Mouse (Mus musculus) induced T-regulatory cell, adult 2 months (primary cell): Measurements from ENCODE around the gene Ttl.

Experiments
- DNase-seq: peaks from one replicate; pipeline ENCODE4 v3.0.0-alpha.2; 2012; ENCODE audit warnings: low read depth

Gene Ttl

DNA sequence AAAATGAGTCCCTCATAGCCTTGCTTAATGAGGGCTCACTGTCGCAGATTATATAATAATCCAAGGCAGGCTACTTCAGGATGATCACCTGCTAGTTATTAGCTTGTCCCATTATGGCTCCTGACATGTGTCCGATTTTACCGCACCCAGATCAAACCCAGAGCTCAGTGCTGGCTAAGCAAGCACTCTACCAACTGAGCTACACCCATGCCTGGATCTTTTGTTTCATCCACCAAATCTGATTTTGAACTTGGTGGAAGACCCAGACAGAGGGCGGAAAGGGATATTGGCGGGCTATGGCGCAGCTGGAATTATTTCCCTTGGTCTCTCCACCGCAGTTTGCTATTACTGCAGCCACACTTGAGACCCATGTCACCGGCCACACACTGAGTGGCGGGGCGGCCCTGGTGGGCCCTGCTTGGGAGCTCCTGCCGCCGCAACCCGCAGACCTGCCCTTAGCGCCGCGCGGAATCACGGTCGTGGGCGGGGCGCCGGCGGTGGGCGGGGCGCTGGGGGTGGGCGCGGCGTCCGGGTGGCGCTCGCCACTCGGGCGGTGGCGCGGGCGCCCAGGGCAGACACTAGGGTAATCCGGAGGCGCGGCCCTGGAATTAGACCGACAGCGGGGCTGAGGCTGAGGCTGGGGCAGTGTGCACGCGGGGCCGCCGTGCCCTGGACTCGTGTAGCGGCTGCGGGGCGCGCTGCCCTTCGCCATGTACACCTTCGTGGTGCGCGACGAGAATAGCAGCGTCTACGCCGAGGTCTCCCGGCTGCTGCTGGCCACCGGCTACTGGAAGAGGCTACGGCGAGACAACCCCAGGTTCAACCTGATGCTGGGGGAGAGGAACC, at the start of gene Ttl:
TSS of gene Ttl (plus strand) at position 506 of the 846 bp plus-strand sequence.
- DNase-seq: peak; percentile 87

DNA sequence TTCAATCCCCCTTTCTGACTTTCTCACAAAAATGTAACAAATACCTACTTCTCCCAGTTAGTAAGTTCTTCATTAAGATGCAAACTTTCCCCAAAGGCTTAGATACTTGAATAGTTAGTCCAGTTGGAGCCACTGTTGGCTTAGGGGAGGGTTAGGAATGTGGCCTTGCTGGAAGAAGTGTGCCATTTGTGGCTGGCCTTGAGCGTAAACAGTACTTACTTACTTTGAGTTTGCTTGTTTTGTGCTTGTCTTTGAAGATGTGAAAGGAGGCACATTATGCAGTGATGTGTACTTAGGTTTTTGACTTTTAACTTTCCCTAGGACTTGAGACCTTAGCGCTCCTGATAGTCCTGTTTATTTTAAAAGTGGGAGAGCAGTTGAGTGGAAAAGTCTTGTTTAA, 45.6 kb upstream of the Ttl start:
- no peak for DNase-seq

DNA sequence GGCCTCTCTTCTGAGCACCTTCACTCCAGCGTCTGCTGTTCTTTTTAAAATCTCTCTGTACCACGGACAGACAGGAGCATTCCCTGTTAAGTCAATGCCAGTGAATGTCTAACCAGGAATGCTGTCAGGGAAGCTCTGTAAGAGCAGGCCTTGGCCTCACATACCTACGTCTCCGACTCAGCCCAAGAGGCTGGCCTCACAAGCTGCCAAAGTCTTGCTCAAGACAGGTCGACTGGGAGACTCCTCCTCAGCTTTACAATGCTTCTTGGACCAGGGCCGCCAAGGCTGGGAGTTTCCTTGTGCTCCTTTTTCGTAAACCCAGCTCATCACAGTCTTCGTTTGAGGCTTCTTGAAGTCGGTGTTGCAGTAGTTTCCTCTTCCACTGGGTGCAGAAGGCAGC, 40.9 kb upstream of the Ttl start:
- no peak for DNase-seq

DNA sequence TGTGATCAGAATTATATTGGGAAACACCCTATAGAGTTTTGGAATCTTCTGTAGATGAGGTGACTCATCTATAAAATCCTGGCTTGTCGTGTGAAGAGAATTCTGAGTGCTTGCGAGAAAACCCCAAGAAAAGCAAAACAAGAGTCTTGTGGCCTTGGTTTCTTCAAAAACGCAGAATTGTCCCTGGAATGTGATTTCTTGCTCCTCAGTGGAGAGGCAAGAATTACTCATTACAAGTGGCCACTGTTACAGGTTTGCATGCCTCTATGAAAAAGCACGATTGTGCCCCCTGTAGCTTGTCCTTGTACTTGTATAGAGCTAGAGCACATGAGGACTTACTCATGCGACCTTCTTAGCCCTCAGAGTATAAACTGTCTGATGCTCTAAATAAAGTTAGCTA, 30.4 kb upstream of the Ttl start:
- no peak for DNase-seq

DNA sequence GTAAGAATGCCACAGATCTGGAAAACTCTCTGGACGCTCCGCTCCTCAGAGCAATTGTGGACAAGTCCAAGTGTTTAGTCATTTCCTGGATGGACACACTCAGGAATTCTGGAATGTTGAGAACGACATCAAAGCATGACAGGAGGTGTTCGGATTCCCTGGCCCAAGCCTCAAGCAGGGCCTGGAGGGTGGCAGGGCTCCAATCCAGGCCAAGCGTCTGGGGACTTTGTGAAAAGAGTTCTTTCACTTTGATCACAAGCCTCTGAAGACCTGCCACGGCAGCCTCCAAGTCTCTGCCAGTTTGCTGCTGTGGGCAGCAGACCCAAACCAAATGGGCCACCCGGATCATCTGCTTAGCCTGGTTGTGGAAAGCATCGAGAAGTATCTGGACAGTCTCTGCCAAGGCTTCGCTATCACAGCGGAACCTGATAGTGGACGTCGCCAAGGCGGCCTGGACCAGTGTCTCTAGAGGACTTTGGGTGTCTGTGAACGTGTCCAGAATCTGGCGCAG, 27.3 kb upstream of the Ttl start:
- no peak for DNase-seq

DNA sequence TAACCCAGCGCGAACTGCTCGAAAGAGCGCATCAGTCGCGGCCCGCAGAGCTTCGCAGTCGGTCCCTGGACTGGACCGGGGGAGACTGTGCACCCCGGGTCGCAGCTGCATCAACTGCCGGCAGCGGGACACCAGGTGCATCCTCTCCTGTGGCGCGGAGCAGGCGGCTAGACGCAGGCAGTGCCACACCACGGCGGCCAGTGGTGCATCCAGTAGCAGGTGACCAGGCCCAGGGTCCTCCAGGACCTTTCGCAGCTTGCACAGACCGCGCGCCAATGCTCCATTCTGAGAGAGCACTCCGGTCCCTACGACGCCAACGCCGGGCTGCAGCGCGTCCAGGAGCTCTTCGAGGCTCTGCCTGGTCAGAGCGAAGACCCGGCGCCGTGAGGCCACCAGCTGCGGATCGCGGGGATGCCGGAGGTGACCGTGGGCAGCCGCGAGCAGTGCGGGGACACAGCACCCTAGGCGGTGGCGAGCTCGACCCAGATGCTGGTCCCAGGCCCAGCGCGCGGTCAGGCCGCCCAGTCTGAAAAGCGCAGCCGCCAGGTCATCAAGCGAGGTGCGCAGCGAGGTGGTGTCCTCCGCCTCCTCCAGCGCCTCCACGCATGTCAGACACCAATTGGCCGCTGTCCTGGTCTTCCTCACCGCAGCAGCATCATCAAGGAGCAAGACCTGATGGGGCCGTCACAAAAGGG, 26.7 kb upstream of the Ttl start:
- no peak for DNase-seq

DNA sequence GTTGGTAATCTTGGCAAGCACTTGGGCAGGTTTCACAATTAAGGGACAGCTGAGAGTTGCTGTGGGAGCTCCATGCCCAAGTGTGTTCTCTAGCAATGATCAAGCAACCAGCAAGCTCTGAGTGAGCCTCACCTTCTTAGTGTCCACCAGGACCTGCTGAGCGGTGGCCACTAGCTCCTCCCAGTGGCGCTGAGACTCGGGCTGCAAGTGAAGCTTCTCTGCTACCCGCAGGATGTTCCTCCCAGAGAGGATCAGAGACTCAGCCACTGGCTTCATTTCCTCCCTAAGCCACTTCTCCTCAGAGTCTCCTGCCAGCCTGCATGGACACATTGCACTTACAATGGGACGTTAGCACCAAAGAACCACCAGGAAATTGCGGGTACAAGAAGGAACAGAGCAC, 25.2 kb upstream of the Ttl start:
- DNase-seq: no peak

DNA sequence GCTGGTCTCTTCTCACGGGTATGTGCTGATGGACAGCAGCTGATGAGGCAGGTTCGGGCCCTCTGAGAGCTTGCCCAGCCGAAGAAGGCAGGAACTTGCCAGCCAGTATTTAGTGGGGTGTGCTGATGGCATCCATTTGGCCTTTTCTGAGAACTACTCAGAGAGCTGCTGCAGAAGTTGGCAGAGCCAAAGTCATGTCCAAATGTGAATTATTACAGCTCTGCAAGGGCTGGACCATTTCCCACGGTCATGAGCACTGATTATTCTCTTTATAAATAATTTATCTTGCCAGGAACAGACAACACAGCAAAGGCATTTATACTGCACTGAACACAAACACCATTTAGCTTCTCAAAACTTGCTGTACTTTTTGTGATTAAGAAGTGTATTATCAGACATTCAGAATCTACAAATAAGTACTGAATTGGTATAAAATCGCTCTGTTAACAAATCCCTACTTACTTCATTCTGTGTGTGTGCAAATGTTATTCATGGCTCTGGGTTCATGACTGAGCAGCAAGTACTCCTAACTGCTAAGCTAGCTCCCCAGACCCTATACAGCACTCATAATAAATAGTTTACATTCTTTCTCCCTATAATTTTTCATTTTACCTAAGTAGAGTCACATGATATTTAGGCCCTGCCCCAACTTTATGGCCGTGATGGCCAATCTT, 19.4 kb upstream of the Ttl start:
- no peak for DNase-seq

DNA sequence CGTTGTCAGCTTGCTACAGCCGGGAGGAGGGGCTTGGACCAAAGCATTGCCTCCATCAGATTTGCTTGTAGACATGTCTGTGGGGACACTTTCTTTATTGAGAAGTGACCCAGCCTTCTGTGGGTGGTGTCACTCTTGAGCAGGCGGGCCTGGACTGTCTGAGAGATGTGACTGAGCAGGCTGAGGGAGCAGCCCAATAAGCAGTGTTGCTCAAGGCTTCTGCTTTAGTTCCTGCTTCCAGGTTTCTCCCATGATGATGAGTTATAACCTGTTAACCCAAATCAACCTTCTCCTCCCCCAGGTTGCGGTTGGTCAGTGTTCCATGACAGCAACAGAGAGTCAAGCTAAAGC, 18.9 kb upstream of the Ttl start:
- no peak for DNase-seq

DNA sequence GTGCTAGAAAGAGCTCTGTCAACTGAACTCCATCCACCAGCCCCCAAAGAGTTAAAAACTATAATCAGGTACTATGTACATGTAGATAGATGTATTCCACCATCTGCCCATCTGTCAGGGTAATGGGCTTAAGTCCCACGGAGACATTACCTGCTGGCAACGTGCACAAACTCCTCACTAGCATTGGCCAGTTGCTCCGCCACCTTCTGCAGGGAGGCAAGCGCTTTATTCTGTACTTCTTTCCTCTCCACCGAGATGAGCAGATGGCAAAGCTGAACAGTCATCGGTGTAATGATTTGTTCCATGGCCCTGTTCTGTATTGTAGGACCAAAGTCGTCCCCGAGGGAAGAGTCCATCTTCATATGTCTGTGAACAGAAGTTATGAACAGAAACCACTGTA, 17.9 kb upstream of the Ttl start, which contains the start of gene Vinac1:
TSS of gene Vinac1 (minus strand) at position 362 of the 400 bp plus-strand sequence.
- DNase-seq: no peak

DNA sequence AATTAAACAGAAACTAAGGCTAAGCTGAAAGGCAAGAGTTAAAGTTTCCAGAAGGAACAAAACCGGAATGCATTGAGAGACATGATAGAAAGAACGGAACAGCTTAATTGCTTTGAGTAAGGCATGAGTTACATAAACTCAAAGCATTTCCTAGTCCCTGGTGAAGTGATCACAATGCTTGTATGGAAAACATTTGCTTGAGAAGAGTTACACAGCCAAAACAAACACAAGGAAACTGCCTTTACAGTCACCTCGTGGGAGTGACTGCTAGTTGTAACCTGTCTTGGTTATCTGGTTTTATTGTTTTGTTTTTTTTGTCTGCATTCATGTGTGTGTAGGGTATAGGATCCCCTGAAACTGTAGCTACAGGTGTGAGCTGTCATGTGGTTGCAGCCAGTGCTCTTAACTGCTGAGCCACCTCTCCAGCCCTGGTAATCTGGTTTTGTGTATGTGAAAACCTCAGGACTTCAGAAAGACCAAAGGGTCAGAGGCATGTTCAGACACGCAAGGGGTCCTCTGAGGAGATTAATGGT, 13.2 kb upstream of the Ttl start:
- DNase-seq: no peak

DNA sequence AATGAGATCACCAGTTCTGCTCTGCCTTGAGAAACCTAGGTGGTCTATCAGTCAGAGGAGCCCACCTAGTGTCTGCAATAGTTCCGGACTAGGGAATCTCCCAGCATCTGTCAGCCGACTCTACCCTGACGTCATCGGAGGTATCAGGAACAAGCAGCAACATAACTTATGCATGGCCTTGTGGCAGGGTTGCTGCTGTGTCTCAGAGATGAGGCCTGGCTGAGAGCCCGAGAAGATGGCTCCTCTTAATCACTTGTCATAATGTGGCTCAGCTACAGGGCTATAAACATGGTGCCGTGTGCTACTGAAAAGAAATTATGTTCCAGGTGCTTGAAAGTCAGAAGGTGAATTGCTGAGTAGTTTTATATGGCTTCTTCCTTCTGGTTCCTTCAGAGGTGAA, 10.0 kb upstream of the Ttl start:
- no peak for DNase-seq

DNA sequence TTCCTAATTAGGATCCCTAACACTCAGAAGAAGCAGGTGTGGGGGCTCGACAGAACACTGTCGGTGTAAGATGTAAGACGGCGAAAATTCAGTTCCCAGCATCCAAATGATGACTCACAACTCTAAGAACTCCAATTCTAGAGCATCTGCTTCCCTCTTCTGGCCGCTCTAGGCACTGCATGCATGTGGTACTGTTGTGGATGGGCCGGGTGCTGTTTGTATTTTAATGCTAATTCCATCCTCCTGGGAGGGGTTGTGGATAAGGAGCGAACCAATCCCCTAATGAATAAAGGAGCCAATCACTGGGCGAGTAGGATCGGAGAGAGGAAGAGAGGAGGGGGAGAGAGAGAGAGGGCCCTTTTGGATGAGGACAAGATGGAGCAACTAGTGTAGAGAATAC, 9.1 kb upstream of the Ttl start:
- DNase-seq: peak; percentile 63

DNA sequence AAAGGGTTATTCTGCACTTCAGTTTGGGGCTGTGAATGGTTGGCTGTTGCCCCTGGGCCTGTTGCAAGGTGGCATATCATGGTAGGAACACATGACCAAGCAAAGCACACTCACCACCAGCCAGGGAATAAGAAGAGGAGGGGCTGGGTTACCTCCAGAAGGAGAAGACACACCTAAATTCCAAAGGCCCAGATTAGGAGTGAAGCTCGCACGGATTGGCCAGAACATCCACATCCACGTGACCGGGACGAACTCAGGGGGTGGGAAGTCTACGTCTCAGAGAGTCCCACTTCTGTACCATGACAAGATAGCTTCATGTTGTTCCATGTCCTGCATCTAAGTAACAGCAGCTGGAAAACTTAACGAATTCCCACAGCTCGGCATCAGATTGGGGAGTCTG, 8.5 kb upstream of the Ttl start:
- DNase-seq: no peak

DNA sequence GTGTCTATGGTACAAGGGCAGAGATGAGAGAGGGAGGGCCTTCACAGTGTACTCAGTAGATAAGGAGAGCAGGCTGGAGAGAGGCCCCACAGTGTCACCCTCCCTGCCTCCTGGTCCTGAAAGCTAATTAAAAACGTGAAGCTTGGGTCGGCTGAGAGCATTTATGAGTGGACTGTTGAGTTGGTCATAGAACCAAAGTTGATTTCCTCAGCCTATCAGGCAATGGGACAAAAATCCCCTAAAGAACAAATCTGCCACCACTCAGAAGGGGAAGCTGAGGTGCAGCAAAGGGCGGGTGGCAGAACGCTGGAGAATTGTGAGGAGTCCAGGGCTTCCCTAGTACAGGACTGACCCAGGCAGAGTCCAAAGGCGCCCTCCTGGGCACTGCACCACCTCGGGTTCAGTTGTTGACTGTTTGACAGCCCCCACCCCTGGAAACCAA, 7.8 kb upstream of the Ttl start:
- no peak for DNase-seq

DNA sequence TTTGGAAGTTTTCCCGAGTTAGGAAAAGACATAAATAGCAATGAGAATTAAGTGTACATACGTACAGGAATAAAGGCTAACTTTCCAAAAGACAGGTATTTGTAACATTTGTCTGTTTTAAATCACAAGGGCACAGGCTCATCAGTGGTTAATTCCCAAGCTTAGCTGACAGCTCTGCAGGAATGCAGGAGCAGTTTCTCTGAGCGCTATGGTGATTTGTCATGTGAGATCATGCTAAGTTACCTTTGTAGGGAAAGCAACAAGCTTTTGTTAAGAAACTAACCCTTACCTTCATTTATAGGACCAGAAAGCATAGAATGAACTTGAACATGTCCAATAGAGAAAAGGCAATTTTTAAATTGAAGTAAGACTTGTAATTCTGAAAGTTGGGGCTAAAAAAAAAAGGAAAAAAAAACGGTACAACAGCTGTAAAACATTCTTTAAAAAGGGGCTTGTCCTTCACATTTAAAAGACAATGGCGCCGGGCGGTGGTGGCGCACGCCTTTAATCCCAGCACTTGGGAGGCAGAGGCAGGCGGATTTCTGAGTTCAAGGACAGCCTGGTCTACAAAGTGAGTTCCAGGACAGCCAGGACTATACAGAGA, 4.2 kb upstream of the Ttl start:
- DNase-seq: no peak

DNA sequence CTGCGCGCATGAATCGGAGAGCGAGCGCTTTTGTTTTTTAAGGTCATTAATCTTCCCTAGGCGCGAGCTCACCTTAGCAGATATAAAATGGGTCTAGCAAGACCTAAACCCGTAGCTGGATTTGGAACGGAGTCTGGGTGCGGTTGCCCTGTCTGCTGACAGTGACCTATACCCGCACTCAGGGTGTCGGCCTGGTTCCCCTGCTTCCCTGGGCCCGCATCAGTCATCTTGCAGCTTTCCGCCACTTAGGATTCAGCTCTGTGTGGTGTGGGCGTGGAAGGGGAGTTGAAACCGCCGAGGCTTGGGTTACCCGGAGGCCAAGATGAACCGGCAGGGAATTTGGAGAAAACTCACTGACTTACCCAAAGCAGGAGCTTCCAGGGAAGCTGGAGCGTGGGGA, 584 bp downstream of the Ttl start:
- DNase-seq: peak; percentile 68

DNA sequence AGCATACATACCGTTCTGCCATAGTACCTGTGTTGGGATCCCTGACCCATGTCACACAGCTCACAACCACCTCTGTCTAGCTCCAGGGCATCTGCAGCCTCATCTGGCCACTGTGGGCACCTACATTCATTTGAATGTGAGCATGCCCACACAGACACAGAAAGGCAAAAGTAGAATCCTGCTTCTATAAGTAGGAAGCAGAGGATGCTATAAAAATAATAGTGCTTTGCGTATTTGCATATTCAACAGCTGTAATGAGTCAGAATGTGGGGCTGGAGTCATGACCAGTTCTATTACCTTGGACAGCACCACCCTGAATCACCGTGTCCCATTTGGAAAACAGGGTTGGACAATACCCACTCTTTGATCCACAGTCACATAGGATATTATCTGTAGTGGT, 4.6 kb downstream of the Ttl start:
- DNase-seq: no peak

DNA sequence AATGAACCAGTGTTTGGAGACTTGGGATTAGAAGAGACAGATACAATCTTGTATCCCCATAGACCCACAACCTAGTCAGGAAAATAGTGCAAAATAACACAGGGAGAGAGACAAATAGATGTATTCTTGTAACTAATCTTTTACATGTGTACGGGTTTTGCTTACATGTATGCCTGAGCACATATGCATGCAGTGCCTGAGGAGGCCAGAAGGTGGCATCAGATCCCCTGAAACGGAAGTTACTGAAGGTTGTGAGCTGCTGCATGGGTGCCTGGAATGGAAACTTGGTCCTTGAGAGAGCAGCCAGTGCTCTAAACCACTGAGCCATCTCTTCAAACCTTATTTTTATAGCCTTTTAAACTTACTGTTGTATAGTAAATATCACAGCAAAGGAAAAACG, 12.6 kb downstream of the Ttl start:
- peak; percentile 66 for DNase-seq

DNA sequence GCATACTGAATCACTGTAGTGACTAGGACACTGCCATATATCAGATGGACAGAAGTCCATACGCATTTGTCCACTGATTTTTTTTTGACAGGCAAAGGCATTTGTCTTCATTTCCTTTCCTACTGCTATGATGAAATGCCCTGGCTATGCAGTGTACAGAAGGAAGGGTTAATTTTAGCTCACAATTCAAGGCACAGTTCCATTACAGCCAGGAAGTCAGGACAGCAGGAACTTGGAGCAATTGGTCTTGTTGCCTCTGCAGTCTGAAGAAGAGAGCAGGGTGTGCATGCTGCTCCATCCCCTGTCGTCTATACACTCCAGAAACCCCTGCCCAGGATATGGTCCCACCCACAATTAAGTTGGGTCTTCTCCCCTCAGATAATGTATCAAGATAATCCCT, 13.5 kb downstream of the Ttl start:
- DNase-seq: no peak

DNA sequence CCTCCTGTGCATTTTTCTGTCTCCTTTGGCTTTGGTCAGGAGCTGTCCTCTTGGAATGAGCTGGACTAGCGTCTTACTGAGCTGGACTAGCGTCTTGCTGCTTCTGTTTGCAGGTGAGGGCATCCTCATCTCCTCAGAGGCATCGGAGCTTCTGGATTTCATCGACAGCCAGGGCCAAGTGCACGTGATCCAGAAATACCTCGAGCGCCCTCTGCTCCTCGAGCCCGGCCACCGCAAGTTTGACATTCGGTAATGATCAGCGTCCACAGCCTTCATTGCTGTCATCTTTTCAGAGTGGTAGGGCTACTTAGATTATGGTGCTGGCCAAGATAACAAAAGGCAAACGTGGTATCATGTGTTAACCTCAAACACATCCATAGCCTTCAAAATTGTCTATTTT, 15.4 kb downstream of the Ttl start:
- DNase-seq: no peak

DNA sequence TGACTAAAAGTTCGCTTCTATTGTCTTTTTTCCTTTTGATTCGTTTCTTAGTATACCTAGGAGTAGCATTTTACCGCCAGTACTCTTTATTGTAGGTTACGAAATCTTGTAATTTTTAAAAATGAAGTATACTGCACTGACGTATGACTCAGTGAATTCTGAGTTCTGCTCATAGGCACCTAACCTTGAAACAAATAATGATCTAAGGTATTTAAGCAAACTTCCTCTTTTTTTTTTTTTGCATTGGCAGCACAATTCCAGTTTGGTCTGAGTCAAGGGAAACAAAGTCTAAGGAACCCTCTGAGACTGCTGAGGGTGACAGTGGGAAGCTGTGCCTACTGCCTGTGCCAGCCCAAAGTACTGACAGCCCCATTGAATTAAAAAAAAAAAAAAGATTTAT, 17.8 kb downstream of the Ttl start:
- no peak for DNase-seq
